Mouse (Mus musculus) lung, adult 2 months (tissue): ENCODE measurements around the gene Wnt9b.

Experiments
- CTCF ChIP-seq: fragments of 200-500 bp; IDR thresholded peaks from 2 replicates; pipeline ENCODE4 v1.5.1; 2011; ENCODE audit warnings: mild to moderate bottlenecking, low read length, control low read depth; ENCODE audit not compliant: insufficient read depth
- POLR2A ChIP-seq: fragments of 200-500 bp; IDR thresholded peaks from 2 replicates; pipeline ENCODE4 v1.6.1; 2011; ENCODE audit warnings: low read depth, mild to moderate bottlenecking, control low read depth, low read length, borderline replicate concordance; ENCODE audit errors: extremely low read depth

DNA sequence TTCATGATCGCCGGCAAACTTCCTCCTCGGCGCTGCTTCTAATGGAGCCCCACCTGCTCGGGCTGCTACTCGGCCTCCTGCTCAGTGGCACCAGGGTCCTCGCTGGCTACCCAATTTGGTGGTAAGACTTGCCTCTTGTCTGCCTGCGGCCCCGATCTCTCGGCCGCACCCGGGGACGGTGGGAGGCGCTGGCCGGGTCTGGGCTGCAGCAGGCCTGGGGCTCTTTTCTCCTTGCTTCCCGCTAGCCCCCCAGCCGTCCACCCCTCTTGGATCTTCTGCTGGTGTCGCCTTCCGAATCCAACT is 24.6 kb upstream of the Wnt9b start:
- TF ChIP-seq CTCF (no peak), POLR2A (no peak)
